Mouse (Mus musculus) MEL (cell line): ENCODE data around the gene Doc2g.
A peak's percentile ranks its signal among the peaks of the same experiment; 100 is the strongest.

Experiments used
- CTCF ChIP-seq, 3 experiments: IDR thresholded peaks in 2 of 3; conservative IDR thresholded peaks in 1 of 3; 2 replicates each; pipeline ENCODE4 v1.5.1; 2011 to 2012; ENCODE audit warnings: low read length in 3 of 3, low read depth in 2 of 3, mild to moderate bottlenecking in 2 of 3, improper control_type of control experiment in 1 of 3, inconsistent platforms in 1 of 3, mixed read lengths in 1 of 3, moderate library complexity in 1 of 3; ENCODE audit not compliant: control insufficient read depth in 1 of 3, insufficient read depth in 1 of 3, poor library complexity in 1 of 3, severe bottlenecking in 1 of 3
- EP300 ChIP-seq, 2 experiments: IDR thresholded peaks; 2 replicates each; pipeline ENCODE4 v1.6.1; 2011; ENCODE audit warnings: improper control_type of control experiment in 2 of 2, low read length in 2 of 2, low read depth in 1 of 2, mild to moderate bottlenecking in 1 of 2
- POLR2A ChIP-seq, 2 experiments: IDR thresholded peaks; 2 replicates each; pipeline ENCODE4 v1.6.1; 2011 to 2012; ENCODE audit warnings: low read length in 2 of 2, mild to moderate bottlenecking in 2 of 2, control low read depth in 1 of 2, improper control_type of control experiment in 1 of 2, low read depth in 1 of 2, moderate library complexity in 1 of 2; ENCODE audit not compliant: control insufficient read depth in 1 of 2, insufficient read depth in 1 of 2, poor library complexity in 1 of 2
- POLR2AphosphoS2 ChIP-seq: IDR thresholded peaks from 2 replicates; pipeline ENCODE4 v1.6.1; 2011; ENCODE audit warnings: low read length, improper control_type of control experiment
- SIN3A ChIP-seq: IDR thresholded peaks from 2 replicates; pipeline ENCODE4 v1.6.1; 2012; ENCODE audit warnings: low read length, improper control_type of control experiment, inconsistent platforms

DNA sequence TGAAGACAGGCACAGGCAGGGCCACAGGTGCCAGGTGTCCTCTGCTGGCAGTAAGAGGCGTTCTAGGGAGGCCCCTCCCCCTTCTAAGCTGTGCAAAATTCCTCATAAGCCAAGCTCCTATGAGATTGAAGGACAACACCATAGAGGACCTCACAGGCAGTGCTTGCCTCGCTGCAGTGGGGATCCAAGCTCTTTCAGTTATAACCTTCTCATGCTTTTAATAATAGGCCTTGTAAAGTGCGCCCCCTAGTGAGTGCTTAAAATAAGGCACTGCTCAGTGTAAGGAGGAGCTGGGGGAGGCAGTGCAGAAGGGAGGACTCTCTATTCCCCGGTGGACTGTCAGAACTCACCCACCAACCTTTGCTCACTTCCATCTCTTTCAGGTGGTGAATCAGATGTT is 22.8 kb upstream of the Doc2g start:
- TF ChIP-seq EP300 (IDR thresholded peaks at IDR 0.05; ENCODE audit: low read depth in 1 of 2, low read length in 2 of 2) (no peak), POLR2AphosphoS2 (no peak), SIN3A (no peak), POLR2A (IDR thresholded peaks at IDR 0.05; ENCODE audit: control insufficient read depth in 1 of 2, insufficient read depth in 1 of 2, low read depth in 1 of 2, low read length in 2 of 2, poor library complexity in 1 of 2) (no peak), CTCF (IDR thresholded peaks at IDR 0.05 in 2 of 3, conservative IDR thresholded peaks at IDR 0.05 in 1 of 3; ENCODE audit: control insufficient read depth in 1 of 3, insufficient read depth in 1 of 3, low read depth in 2 of 3, low read length in 3 of 3, poor library complexity in 1 of 3, severe bottlenecking in 1 of 3) (peak; percentile 47 to 96 (median 83))
